Mouse (Mus musculus) lung, postnatal 0 days (tissue): ENCODE results near the gene Sox8. TPM values are rescaled to one million over a fixed set of nuclear protein-coding genes. Genes with fewer than 3 reads are reported as not detected.

Experiments
- ATAC-seq: fragments of 200-750 bp; cut with Nextera tagmentation; 2 replicates; pipeline ENCODE4 v1.8.0; 2017; ENCODE audit warnings: moderate library complexity
- DNase-seq: peaks from one replicate; pipeline ENCODE4 v3.0.0-alpha.2; 2016; ENCODE audit warnings: low spot score
- H3K27ac ChIP-seq: fragments of 300-500 bp; sonication (generic); 2 replicates; pipeline ENCODE4 v1.5.1; 2014; ENCODE audit warnings: antibody characterized with exemption, mild to moderate bottlenecking, low read length, mixed read lengths
- H3K27me3 ChIP-seq: fragments of 300-500 bp; sonication (generic); replicated peaks from 2 replicates; pipeline ENCODE4 v1.6.1; 2014; ENCODE audit warnings: low read length, mixed read lengths; ENCODE audit not compliant: insufficient read depth
- H3K36me3 ChIP-seq: fragments of 300-500 bp; sonication (generic); 2 replicates; pipeline ENCODE4 v1.6.1; 2014; ENCODE audit warnings: low read length, mixed read lengths; ENCODE audit not compliant: insufficient read depth
- H3K4me1 ChIP-seq: fragments of 300-500 bp; sonication (generic); 2 replicates; pipeline ENCODE4 v1.6.1; 2014; ENCODE audit warnings: antibody characterized with exemption, low read depth, low read length, mixed read lengths; ENCODE audit not compliant: insufficient read depth
- H3K4me2 ChIP-seq: fragments of 300-500 bp; sonication (generic); replicated peaks from 2 replicates; pipeline ENCODE4 v1.6.1; 2014; ENCODE audit warnings: low read depth, mild to moderate bottlenecking, low read length, moderate library complexity, mixed read lengths
- H3K4me3 ChIP-seq: fragments of 300-500 bp; sonication (generic); 2 replicates; pipeline ENCODE4 v1.5.1; 2014; ENCODE audit warnings: low read depth, low read length
- H3K9ac ChIP-seq: fragments of 300-500 bp; sonication (generic); replicated peaks from 2 replicates; pipeline ENCODE4 v1.6.1; 2014; ENCODE audit warnings: low read depth, mild to moderate bottlenecking
- H3K9me3 ChIP-seq: fragments of 300-500 bp; sonication (generic); 2 replicates; pipeline ENCODE4 v1.6.1; 2016; ENCODE audit warnings: low read length, mixed read lengths
- CTCF ChIP-seq: IDR thresholded peaks from 2 replicates; pipeline ENCODE4 v1.5.1; 2016; ENCODE audit warnings: antibody characterized with exemption, mild to moderate bottlenecking
- EP300 ChIP-seq: IDR thresholded peaks from 2 replicates; pipeline ENCODE4 v1.6.1; 2016; ENCODE audit warnings: antibody characterized with exemption, mild to moderate bottlenecking, control low read depth
- WGBS: fragments of 180-500 bp; shearing (Covaris S2); extraction: QIAGEN DNeasy Blood & Tissue Kit; methylation state at CpG from one replicate; pipeline ENCODE4 v1.1.7; 2014; 5-methylcytosine and 5-hydroxymethylcytosine counted together
- polyA plus RNA-seq: library from polyadenylated mRNA; unstranded; fragments of >200 nt; fragmentation: Nextera tagmentation; extraction: Ambion mirVana; gene quantifications from 2 replicates; pipeline ENCODE4 v1.2.1, GENCODE M21; 2015

The Sox8 gene
- polyA plus RNA-seq, 1 experiment from 2014 or later, result 0.19 TPM

GRCm38 (mm10) chr17:25516315-25516714, 54.2 kb downstream of the Sox8 start:
- 7% methylated on average over 5 of the region's 5 CpGs for WGBS
- TF ChIP-seq CTCF, result no peak
- TF ChIP-seq EP300, result no peak
- H3K27ac ChIP-seq, result no peak overlapping the region
- no peaks in the 10 kb centered on the region for H3K9me3 ChIP-seq
- H3K9ac ChIP-seq, result no peak overlapping the region
- ATAC-seq (no peak), DNase-seq (no peak)
- H3K27me3 ChIP-seq, result no peaks in the 10 kb centered on the region
- H3K4me3 ChIP-seq, result no peak overlapping the region
- no peaks in the 10 kb centered on the region for H3K36me3 ChIP-seq
- no peaks in the 10 kb centered on the region for H3K4me1 ChIP-seq
- no peak overlapping the region for H3K4me2 ChIP-seq

Other genes with a start within 250 kb of the Sox8 start
- gene Tpsab1, start 225.1 kb downstream of the Sox8 start, polyA plus RNA-seq, result 0.57 and 0.61 TPM in 2 replicates
- 11.4 and 15.3 TPM in 2 replicates for gene Tpsb2, start 204.4 kb downstream of the Sox8 start, polyA plus RNA-seq
- 0.17 and 0.18 TPM in 2 replicates for gene Tpsg1, start 201.4 kb downstream of the Sox8 start, polyA plus RNA-seq
- gene Cacna1h, start 136.9 kb downstream of the Sox8 start, polyA plus RNA-seq, result 0.42 and 0.55 TPM in 2 replicates
- 10.3 and 11.7 TPM in 2 replicates for gene Tekt4, start 116.1 kb downstream of the Sox8 start, polyA plus RNA-seq
- 0.05 TPM in 1 of 2 replicates, not detected in the other for gene Sstr5, start 73.4 kb downstream of the Sox8 start, polyA plus RNA-seq
- 16.5 and 16.6 TPM in 2 replicates for gene Lmf1, start 8.4 kb upstream of the Sox8 start, polyA plus RNA-seq
- gene Gng13, start 146.5 kb upstream of the Sox8 start, polyA plus RNA-seq, result 3.8 and 4.4 TPM in 2 replicates
- gene Chtf18, start 156.7 kb upstream of the Sox8 start, polyA plus RNA-seq, result 1.6 and 2.6 TPM in 2 replicates
- 15.2 and 18.1 TPM in 2 replicates for gene Rpusd1, start 157.0 kb upstream of the Sox8 start, polyA plus RNA-seq
- 1.0 and 1.9 TPM in 2 replicates for gene Mslnl, start 165.4 kb upstream of the Sox8 start, polyA plus RNA-seq
- 584 and 630 TPM in 2 replicates for gene Msln, start 183.7 kb upstream of the Sox8 start, polyA plus RNA-seq
- 23.8 and 24.1 TPM in 2 replicates for gene Narfl, start 203.1 kb upstream of the Sox8 start, polyA plus RNA-seq
- 42.7 and 45.4 TPM in 2 replicates for gene Haghl, start 215.0 kb upstream of the Sox8 start, polyA plus RNA-seq
- 5.8 and 7.7 TPM in 2 replicates for gene Ccdc78, start 215.9 kb upstream of the Sox8 start, polyA plus RNA-seq
- 112 and 116 TPM in 2 replicates for gene Fam173a, start 222.2 kb upstream of the Sox8 start, polyA plus RNA-seq
- gene AC134908.4, start 225.0 kb upstream of the Sox8 start, polyA plus RNA-seq, result not detected in 2 replicates
- 19.1 and 20.9 TPM in 2 replicates for gene Metrn, start 226.4 kb upstream of the Sox8 start, polyA plus RNA-seq
- 0.43 and 0.70 TPM in 2 replicates for gene Fbxl16, start 238.4 kb upstream of the Sox8 start, polyA plus RNA-seq